Mouse (Mus musculus): ENCODE data around the gene Thbs2. TPM values are rescaled to one million over a fixed set of nuclear protein-coding genes. Genes with fewer than 3 reads are reported as not detected.

The Thbs2 gene
- polyA plus RNA-seq, 1 experiment = 3.8 TPM

DNA sequence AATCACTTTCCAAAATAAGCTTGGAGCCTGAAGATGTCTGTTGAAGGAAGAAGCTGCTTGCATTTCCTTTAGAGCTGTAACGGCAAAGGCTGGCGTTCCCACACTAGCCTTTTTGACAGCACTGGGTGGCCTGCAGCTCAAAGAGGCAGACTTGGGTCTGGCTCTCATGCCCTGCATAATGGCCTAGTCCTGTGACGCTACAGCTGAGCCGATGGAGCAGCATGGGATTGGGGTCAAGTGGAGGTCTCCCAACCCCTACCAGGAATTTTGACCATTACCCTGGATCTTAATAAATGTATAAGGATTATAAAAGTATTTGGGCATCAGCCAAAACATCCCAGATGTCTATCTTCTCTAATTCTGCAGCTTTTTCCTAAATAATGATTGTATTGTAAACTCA is 75.0 kb downstream of the Thbs2 start:
- Histone ChIP-seq H3K4me3 (ENCODE audit: low read depth, low read length) (no peak overlapping the region), H3K27me3 (ENCODE audit: control insufficient read depth, insufficient read depth, low read length) (no peaks in the 10 kb centered on the region), H3K4me1 (ENCODE audit: control insufficient read depth, insufficient read depth, insufficient read length, low read length) (no peaks in the 10 kb centered on the region), H3K27ac (ENCODE audit: insufficient read depth, low read depth, low read length) (no peak overlapping the region), H3K36me3 (ENCODE audit: control insufficient read depth, insufficient read depth, low read length) (no peaks in the 10 kb centered on the region)
- 79% methylated on average over 4 of the region's 4 CpGs for WGBS
- TF ChIP-seq POLR2A (IDR thresholded peaks at IDR 0.05; ENCODE audit: low read depth, low read length) (no peak), CTCF (IDR thresholded peaks at IDR 0.05; ENCODE audit: extremely low read depth, insufficient read length, insufficient replicate concordance, low read depth, low read length) (no peak)

Other genes with a start within 250 kb of the Thbs2 start
- gene Wdr27, start 248.9 kb upstream of the Thbs2 start, polyA plus RNA-seq (2012; rRNA removed) = 0.63 and 1.8 TPM in 2 replicates
- gene 1600012H06Rik, start 248.9 kb upstream of the Thbs2 start, polyA plus RNA-seq (2012; rRNA removed) = 5.7 and 10.3 TPM in 2 replicates